Mouse (Mus musculus) cerebellum, postnatal 25 days (tissue): ENCODE measurements around the gene Nemf.
"Not testable (repeated sequence)": the region's sequence is repeated elsewhere in the genome, so short reads cannot be mapped to it uniquely, and the experiment has no call there.

Experiments
- DNase-seq, 2 experiments: peaks; one replicate each; pipeline ENCODE4 v3.0.0; 2021; ENCODE audit warnings: mixed read lengths in 2 of 2

Nemf gene

DNA sequence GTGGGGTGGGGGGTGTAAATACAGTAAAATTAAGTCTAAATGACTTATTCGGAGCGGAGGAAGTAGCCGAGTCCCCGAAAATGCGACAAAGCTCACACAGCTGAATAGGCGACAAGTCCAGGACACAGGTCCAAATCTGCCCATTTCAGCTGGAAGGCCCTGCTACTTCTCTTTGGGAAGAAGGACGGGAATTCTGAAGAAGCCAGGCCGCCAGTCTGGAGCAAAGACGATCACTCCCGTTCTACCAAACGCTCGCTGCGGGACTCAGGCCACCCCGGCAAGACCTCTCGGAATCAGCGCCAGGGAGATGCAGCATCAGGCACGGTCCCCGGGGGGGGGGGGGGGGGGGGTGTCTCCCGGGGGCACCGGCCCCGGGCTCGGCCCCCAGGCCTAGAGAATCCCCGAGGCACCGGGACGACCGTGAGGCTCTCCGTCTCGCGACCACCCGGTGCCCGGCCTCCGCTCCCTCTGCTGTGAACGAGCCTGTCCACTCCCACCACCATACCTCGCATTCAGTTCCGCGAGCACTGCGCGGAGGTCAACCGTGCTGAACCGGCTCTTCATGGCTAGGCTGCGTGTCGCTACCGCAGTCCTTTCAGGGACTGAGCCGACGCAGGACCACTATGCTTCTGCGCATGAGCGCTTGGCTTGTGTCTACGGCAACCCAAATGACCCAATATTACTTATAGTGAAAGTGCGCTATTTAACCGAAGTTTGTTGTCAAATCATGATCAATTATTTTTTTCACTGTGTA is at the start of gene Nemf:
TSS of gene Nemf (minus strand) at position 620 of the 754 bp plus-strand sequence.
- DNase-seq: peak; percentile 93

DNA sequence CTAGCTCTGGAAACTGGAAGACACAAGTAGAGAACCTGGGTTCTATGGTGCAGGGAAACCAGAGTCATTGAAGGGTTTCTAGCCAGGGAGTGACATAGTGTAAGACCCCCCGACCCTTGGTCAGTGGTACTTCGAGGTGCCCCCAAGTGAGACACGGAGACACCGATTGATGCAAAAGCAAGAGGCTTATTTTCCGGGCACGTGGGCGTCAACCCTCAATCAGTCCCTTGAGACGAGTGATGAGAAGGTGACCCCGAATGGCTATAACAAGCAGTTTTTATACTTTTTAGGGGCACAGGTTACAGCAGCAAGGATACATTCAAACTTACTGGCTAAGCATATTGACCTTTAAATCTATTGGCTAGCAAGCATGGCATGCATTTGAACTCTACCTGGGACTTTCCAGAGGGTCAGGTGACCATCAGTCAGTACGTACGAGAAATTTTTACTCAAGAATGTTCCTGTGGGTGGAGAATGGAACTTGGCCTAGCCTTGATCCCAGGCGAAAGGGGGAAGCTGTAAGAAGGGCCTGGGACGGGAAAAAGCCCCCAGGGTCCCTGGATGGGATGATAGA is 45.7 kb upstream of the Nemf start:
- no peak for DNase-seq

DNA sequence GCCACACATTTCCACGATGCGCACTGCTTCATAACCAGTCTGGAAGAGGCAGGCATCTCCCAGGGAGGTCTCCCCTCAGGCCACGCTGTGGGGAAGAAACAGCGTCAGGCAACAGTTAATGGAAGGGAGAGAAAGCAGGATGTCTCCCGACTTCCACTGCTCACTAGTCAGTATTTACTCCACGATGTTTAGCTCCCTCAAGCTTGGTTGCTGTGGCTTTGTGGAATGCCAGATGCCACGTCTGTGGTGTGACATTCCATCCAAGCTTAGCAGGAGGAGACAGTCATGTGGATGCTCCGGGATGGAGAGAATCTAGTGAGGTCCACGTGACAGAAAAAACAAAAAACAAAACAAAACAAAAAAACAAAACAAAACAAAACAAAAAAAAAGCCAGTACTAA is 45.1 kb upstream of the Nemf start:
- no peak for DNase-seq

DNA sequence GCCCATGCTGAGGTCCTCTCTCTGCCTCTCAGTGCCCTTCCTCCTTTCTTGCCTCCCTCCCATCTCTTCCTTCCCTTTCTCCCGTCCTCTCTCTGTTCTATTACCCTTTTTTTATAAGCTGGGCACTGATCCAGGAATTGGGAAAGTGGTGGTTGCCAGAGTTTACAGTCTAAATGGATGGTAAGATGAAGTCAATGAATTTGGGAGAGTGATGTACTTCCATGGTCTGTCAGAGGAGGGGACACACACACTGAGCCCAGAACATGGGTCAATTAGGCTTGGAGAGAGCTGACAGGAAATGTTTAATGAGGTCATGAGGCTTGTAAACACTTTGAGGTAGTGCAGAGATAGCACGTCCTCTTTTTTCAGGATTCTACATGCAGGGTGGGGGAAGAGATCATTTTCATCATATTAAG is 43.9 kb upstream of the Nemf start:
- no peak for DNase-seq

DNA sequence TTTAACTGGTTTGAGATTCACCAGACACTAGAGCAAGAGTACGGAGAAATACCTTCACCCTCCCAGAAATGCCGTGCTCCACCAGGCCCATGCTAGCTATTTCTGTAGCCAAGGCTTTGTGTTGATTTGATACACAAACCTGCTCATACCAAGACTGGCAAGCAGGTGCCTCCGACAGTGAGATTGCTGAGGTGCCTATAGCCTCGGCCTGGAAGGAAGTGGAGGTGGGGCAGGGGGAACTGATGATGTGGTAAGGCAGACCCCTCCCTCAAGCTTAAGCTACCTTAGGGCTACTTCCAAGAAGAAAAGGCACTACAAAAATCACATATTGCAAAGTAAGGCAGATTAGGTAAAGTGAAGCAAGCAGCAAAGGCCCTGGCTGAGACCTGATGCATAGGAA is 43.4 kb upstream of the Nemf start:
- DNase-seq: no peak

DNA sequence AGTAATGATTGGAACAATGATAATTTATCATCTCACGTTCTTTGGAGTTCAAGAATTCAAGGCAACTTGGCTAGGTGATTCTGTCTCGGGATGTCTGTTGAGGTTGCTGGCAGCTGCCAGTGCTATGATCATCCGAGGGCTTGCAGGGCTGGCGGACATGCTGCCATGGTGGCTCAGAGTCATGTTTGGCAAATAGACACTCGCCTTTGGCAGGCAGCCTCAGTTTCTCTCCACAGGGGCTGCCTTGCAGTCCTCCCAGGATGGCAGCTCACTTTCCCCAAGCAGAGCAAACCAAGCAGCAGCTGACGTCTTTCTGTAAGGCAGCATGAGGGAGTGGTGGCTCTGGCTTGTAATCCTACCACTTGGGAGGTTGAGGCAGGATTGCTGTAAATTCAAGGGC is 37.5 kb upstream of the Nemf start:
- peak; percentile 93 to 95 for DNase-seq

DNA sequence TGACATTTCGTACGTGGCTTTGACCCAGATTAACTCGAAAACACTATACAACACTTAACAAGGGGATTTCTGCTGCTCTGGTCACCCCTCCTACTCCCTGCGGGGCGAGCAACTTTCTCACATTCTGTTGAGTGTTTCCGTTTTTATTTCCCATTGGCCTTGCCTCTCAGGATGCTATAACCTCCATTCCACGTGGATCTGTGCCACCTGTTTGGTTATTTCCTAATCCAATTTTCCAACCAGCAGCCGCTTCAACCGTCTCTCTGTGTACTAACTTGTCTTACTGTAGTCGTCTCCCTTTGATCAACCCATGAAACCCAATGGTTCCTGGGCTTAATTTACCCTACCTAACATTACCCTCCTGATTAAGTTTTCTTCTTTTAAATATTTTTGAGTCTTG is 36.1 kb upstream of the Nemf start:
- DNase-seq: peak in 1 of 2 experiments; percentile 42

DNA sequence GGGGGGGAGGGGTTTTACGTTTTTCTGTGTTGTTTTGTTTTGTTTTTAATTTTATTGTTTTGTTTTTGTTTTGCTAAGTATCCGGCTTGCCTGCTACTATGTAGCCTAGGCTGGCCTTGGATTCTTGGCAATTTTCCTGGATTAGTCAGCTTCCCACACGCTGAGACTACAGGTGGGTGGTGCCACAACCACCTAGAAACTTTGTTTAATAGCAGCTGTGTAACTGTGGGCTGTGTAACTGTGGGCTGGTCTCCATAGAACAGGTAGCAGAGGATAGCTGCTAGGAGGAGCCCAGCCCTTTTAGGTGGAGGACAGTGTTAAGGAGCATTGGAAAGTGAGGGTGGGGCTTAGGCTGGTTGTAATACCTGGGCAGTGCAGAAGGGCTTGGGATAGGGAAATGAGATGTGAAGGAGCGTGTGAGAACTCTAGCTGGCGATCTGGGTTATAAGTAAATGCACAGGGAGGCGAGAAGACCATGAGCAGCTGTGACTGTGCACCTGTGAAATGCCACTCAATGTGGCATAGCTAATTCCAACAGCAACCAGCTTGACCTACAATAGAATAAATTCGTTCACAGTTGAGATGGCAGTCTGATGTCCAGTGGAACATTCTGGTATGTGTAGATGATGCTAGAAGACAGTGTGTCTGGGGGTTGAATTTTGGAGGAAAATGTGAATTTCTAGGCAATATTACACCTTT is 33.2 kb upstream of the Nemf start:
- no peak for DNase-seq

DNA sequence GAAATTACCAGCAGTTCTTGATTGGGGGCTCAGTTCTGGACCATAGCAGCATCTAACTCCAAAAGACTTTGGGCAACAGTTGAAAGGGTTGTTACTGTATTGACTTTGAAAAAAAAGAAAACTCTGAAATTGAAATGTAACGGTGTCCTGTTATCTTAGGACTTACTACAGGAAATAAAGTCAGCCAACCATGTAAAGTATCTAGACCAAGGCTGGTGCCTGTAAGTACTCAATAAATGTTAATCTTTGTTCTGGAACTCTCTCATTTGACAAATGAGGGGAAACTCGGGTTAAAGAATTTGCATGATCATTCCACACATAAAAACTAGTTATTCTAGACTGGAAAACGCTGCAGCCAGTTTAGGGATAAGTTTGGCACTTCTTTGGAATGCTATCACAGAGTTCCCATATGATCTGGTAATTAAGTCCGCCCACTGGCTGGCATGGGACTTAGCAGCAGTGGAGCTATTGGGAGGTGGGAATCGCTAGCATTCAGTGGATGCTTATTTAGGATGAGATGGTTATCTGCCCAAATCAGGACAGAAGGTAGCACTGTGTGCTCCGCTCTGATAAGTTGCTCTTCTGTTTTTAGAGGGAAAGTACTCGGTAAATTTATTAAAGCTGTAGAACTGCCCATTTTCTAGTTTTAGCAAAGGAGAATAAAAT is 32.4 kb upstream of the Nemf start:
- no peak for DNase-seq

DNA sequence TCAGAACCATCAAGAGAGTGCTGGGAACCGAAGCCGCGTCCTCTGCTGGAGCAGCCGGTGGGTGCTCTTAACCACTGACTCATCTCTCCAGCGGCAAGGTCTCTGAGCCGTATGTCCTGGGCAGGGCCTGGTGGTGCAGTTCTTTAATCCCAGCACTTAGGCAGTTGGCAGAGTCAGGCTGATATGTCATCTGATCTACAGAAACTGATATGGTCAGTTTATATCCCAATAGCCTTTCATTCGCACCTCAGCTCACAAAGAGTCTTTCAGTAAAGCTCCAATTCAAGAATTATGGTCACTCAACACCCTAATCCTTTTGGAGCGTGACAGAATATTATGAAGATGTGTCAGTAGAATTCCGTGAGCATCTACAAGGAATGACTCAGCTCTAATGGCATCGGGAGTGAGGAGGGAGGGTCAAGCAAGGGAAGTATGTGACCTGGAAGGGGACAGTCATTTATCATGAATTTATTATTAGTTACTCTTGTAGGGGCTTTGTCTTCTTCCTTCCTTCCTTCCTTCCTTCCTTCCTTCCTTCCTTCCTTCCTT is 31.4 kb upstream of the Nemf start:
- no peak for DNase-seq

DNA sequence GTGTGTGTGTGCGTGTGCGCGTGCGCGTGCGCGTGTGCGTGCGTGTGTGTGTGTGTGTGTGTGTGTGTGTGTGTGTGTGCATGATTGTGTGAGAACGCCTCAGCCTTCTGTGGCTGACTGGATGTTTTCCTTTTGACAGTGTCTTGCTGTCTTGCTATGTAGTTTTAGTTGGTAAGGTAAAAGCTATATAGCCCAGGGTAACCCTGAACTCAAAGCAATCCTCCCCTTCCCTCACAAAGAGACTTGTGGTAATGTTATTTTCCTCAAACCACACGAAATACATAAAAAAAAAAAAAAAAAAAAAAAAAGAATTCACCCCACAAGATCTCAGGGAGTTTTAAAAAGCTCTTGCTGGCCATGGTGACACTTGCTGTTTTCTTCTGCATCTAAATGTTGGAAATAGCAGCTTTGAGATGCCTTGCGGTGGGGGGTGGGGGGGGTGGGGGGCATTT is 29.3 kb upstream of the Nemf start:
- DNase-seq: not testable (repeated sequence)

DNA sequence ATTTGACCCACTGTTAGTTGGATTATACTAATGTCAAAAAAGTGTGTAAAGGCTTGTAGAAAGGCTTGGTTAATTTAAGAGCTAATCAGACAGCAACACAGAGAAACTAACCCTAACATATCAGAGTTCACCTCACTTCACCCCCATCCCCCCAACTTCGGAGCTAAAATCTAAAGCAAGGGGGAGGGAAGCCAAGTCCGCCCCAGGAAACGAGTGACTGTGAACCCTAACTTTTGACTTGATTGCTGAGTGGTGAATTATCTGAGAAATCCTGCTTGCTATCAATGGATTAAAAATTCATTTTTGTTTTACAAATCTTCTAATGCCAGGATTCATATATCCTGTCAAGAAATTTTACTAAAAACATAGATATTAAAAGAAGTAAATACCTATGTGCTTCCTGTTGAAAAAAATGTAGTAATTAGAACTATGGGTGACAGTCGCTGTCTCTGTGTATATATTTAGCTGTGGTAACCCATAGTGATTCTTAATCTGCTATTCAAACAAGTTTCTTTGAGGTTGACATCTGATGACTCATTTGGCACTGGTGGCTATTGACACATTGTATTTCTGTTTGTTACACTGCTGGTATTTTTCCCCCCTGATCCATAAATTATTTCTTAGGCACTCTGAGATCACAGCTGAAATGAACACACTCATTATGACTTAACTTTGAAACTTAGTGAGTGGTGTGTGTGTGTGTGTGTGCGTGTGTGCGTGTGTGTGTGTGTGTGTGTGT is 28.7 kb upstream of the Nemf start:
- no peak for DNase-seq

DNA sequence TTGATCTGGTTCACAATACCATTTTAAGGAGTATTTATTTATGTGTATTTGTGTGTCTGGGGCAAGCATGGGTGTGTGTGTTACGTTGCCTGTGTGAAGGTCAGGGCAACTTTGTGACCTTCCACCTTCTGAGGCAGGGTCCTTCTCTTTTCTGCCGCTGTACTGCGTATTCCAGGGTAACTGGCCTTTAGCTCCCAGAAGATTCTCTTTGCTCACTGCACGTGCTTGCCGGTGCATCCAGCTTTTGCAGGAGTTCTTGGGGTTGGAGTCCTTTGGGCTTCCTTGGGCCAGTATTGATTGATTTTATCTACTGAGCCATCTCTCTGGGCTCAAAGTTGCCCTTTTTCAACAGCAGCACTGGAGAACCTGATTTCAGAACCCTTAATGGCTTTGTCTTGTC is 27.6 kb upstream of the Nemf start:
- DNase-seq: no peak

DNA sequence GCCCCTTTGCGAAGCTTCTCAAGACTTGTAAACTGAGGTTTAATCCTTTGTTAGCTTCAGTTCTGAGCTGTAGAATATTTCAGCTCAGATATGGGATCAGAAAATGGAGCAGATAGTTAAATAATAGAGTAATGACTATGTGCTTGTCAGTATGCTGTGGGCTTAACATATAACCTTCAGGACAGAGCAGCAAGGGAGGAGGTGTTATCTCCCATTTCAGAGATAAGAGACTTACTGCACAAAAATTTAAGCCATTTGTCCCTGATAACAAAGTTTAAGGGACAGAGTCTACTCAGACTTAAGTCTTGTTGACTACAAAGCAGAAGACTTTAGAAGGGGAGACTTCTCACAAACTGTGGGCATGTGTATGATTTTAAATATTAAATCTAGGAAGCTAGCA is 25.9 kb upstream of the Nemf start:
- DNase-seq: no peak

DNA sequence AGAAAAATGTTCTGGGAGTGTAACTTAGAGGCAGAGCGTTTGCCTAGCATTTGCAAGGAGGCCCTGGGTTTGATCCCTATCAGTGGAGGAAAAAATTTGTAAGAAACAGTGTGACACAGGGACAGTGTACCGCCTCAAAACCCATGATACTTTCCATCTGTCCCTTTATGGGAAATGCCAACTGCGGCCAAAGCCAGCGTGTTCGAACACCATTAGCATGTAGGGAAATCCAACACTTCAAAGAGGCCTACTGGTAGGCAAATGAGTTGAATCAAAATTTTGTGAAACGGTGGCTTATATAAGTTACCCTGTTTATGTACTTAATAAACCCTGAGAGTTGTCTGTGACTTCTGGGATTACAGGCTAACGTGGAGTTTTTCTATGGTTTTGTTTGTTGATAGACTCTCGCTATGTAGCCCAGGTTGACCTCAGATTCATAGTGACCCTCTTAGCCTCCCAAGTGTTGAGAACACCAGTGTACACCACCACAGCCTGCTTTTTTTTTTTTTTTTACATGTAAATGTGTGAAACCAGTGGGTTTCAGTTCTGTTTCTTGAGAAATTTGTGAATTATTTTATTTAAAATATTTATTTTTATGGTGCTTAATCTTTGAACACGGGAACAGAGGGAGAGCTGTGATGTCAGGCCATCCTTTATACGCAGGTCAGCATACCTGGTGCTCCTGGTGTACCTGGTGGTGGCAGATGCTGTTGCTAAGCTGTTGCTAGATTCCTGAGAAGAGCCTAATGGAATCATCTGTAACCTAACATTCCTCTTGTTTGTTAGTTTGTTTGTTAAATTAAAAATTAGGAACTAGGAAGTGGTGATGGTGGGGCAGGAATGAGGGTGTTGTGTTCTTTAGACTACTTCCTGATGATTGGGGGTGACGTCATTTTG is 21.8 kb upstream of the Nemf start:
- no peak for DNase-seq

DNA sequence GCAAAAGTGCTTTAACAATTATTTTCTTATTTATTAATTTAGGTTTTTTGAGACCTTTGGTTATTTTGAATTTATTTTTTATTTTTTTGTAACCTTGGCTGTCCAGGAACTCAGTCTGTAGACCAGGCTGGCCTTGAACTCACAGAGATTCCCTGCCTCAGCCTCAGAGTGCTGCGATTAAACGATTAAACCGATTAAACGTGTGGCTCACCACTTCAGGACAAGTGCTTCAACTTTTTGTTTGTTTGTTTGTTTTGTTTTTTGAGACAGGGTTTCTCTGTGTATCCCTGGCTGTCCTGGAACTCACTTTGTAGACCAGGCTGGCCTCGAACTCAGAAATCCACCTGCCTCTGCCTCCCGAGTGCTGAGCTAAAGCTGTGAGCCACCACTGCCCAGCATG is 20.7 kb upstream of the Nemf start:
- DNase-seq: not testable (repeated sequence)

DNA sequence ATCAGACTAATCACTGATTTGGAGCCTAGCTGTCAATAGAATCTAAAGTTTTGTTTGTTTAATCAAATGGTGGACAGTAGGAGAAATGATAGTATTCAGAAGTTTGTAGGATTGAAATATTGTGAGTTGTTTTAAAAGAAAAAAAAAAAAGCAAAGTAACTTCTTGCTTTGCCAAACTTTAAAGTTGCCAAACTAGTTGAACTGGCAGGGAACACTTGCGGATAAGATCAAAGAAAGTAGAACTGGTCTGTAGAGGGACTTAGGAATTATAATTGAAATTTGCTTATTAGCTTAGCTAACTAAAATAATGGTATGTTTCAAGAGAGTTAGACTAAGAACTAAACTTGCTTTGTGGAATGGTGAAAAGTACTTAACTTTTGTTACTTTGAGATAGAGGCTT is 20.2 kb upstream of the Nemf start:
- DNase-seq: no peak

DNA sequence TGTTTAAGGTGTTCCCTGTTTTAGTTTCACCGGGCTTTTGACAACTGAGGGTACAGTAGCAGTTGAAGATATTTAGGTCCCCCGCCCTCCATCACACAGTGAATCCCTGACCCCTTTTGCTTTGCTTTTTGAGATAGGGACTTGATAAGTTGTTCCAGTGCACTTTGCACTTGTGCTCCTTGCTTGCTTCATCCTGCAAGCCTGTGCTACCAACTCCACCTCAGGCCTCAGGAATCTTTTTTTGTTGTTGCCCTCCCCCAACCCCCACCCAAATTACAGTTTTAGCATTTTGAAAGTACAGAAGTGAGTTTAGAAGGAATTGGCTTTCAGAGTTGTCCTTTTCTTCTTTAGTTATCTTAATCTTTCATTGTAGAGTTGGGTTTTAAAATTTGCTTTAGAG is 19.2 kb upstream of the Nemf start:
- no peak for DNase-seq

DNA sequence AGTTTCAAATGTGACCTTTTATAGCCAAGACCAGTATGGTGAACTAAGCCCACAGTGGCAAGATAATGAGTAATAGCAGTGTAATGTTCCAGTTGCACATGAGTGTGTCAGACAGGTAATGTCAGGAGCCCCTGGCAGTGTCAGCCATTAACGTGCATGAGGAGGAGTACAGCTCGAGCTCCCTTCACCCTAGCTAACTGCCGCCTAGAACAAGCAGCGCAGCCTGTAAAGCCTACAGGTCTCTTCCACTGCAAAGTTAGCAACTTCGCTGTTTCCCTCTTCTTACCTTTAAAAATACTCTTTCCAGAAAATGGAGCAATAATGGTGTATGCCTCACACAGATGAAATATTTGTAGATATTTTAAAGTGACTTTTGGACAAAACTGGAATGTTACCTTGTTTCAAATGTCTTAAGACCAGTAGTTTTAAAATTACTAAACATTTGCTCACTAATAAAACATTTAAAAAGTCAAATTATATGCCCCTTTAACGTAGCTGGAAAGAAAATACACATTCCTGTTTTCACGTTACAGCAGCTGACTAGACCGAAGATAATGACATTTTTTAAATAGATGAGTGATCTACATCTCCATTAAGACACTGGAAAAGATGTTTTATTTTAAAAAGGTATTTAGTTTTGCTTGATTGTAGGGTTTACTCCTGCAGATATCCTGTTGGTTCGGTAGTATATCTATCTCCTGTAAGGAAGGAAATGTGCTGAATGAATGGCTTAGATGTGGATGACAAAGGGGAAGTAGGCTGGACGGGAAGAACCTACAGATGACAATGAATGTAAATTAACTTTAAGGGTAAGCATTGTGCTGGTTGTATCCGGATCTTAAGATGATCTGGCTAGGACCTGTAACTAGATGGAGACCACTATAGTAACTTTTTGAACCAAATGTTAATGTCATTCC is 17.1 kb upstream of the Nemf start:
- no peak for DNase-seq

DNA sequence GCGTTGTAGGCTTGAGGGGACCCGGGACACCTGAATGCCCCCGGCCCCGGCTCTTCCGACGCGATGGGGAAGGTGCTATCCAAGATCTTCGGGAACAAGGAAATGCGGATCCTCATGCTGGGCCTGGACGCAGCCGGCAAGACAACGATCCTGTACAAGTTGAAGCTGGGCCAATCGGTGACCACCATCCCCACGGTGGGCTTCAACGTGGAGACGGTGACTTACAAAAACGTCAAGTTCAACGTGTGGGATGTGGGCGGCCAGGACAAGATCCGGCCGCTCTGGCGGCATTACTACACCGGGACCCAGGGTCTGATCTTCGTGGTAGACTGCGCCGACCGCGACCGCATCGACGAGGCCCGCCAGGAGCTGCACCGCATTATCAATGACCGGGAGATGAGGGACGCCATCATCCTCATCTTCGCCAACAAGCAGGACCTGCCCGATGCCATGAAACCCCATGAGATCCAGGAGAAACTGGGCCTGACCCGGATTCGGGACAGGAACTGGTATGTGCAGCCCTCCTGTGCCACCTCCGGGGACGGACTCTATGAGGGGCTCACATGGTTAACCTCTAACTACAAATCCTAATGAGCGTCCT is 15.9 kb upstream of the Nemf start:
- DNase-seq: no peak
